ENCODE assay signal across 8 mouse cellular contexts in the genomic region with DNA sequence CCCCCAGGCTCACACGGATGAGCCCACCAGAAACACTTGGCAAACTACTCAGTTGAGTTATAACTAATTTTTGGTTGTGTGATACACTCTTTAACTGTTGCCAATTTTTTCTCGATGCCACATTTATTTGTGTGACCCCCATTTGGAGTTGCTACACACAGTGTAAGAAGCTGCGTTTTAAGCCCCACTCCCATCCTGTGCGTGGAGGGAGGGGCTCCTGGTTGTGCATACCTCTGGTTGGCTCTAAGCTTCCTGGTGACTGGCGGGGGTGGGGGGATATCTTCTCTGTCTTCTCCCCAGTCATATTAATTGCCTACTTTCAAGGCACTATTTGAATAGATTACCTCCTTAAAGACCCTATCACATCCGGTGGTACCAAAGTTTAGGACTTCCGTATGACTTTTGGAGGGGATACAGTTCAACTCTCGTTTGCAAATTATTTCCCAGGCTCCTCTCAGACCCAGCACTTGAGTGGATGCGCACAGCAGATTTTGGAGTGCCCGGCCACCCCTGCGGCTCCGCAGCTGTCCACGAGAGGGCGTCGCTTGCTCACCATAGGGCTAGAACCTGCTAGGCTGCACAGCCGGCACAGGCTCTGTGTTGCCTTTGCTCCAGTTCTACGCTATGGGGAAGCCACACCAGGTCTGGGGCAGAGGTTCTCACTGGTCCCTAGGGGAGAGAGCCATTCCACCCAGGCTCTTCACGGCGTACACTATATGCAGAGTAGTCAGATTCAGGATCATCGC.
DNase-seq lines count a peak whose midpoint lies in the region; ATAC-seq and TF ChIP-seq lines count a peak whose summit lies in the region.

No protein-coding gene starts in this region.

- H3K9me3 ChIP-seq in forebrain, embryonic 13.5 days (replicated peaks): no peaks in the 10 kb centered on the region
- H3K9me3 ChIP-seq in heart, postnatal 0 days (replicated peaks; ENCODE audit: control insufficient read depth, low read length): no peaks in the 10 kb centered on the region
- H3K9me3 ChIP-seq in liver, embryonic 16.5 days (replicated peaks; ENCODE audit: control insufficient read depth, low read length): no peaks in the 10 kb centered on the region
- no peaks in the 10 kb centered on the region for H3K9me3 ChIP-seq in neural tube, embryonic 15.5 days (replicated peaks)

- WGBS in forebrain, embryonic 13.5 days: 11% methylated on average over 20 of the region's 20 CpGs
- 11% methylated on average over 20 of the region's 20 CpGs for WGBS in heart, postnatal 0 days
- 12% methylated on average over 20 of the region's 20 CpGs for WGBS in liver, embryonic 16.5 days (ENCODE audit: insufficient replicate concordance)
- 13% methylated on average over 20 of the region's 20 CpGs for WGBS in neural tube, embryonic 15.5 days

- peaks cover 6% of the 10 kb centered on the region; the same call in 1 of the 2 replicates for H3K4me1 ChIP-seq in forebrain, embryonic 13.5 days
- H3K4me1 ChIP-seq in heart, postnatal 0 days (ENCODE audit: control insufficient read depth, insufficient read depth): no peaks in the 10 kb centered on the region
- no peaks in the 10 kb centered on the region for H3K4me1 ChIP-seq in liver, embryonic 16.5 days (ENCODE audit: control insufficient read depth, low read depth, low read length)
- H3K4me1 ChIP-seq in neural tube, embryonic 15.5 days: peaks cover 7% of the 10 kb centered on the region

- no peak overlapping the region for H3K27ac ChIP-seq in forebrain, embryonic 13.5 days
- no peak overlapping the region for H3K27ac ChIP-seq in heart, postnatal 0 days (ENCODE audit: low read depth)
- H3K27ac ChIP-seq in liver, embryonic 16.5 days (ENCODE audit: low read length): no peak overlapping the region
- no peak overlapping the region for H3K27ac ChIP-seq in neural tube, embryonic 15.5 days (replicated peaks)

- peak; percentile 93 for TF ChIP-seq CTCF in heart, postnatal 0 days (IDR thresholded peaks at IDR 0.05; ENCODE audit: low read depth)

- H3K4me3 ChIP-seq in forebrain, embryonic 13.5 days: no peak overlapping the region
- H3K4me3 ChIP-seq in heart, postnatal 0 days (ENCODE audit: low read depth, low read length): no peak overlapping the region
- no peak overlapping the region for H3K4me3 ChIP-seq in liver, embryonic 16.5 days (ENCODE audit: low read depth, low read length)
- H3K4me3 ChIP-seq in neural tube, embryonic 15.5 days (replicated peaks): no peak overlapping the region

- no peak overlapping the region for H3K9ac ChIP-seq in forebrain, embryonic 13.5 days
- no peak overlapping the region for H3K9ac ChIP-seq in heart, postnatal 0 days (replicated peaks; ENCODE audit: low read depth, low read length)
- no peak overlapping the region for H3K9ac ChIP-seq in liver, embryonic 16.5 days (ENCODE audit: low read depth, low read length)
- no peak overlapping the region for H3K9ac ChIP-seq in neural tube, embryonic 15.5 days (replicated peaks)

- H3K27me3 ChIP-seq in forebrain, embryonic 13.5 days: no peaks in the 10 kb centered on the region
- no peaks in the 10 kb centered on the region for H3K27me3 ChIP-seq in heart, postnatal 0 days (ENCODE audit: control insufficient read depth, insufficient read depth, low read length)
- H3K27me3 ChIP-seq in liver, embryonic 16.5 days (ENCODE audit: control insufficient read depth, insufficient read depth, low read depth, low read length): no peaks in the 10 kb centered on the region
- H3K27me3 ChIP-seq in neural tube, embryonic 15.5 days (replicated peaks): no peaks in the 10 kb centered on the region

- peak; percentile 36 to 60 for DNase-seq in CD8-positive naive resting alpha-beta T cell, adult 2 months (ENCODE audit: low read depth in 2 of 2, low spot score in 2 of 2)
- peak; percentile 32 for DNase-seq in c-Kit-positive CD71-negative TER-119-negative erythroid progenitor cells, embryonic 14.5 days (ENCODE audit: low read depth)
- peak; percentile 50 for DNase-seq in heart, postnatal 0 days (ENCODE audit: low spot score)
- DNase-seq in kidney, postnatal 4 days: peak; percentile 94
- DNase-seq in thymus, adult 18-20 months: peak; percentile 38 to 43

- no peak for TF ChIP-seq EP300 in heart, postnatal 0 days (IDR thresholded peaks at IDR 0.05; ENCODE audit: low read depth)

- ATAC-seq in forebrain, embryonic 13.5 days: 0 out of 2 replicates have a peak, but pooled peaks have one; percentile 61
- peak; percentile 76 for ATAC-seq in heart, postnatal 0 days (ENCODE audit: insufficient read depth, low read depth)
- ATAC-seq in liver, embryonic 16.5 days (ENCODE audit: low read depth): 0 out of 2 replicates have a peak, but pooled peaks have one; percentile 32
- peak; percentile 70 for ATAC-seq in neural tube, embryonic 15.5 days (ENCODE audit: low FRiP score)

- no peak overlapping the region for H3K4me2 ChIP-seq in forebrain, embryonic 13.5 days
- H3K4me2 ChIP-seq in heart, postnatal 0 days (ENCODE audit: low read depth, low read length): no peak overlapping the region
- H3K4me2 ChIP-seq in liver, embryonic 16.5 days (ENCODE audit: low read depth, low read length): no peak overlapping the region
- peak overlapping the region; percentile 40 for H3K4me2 ChIP-seq in neural tube, embryonic 15.5 days

- H3K36me3 ChIP-seq in forebrain, embryonic 13.5 days (ENCODE audit: poor library complexity, severe bottlenecking): no peaks in the 10 kb centered on the region
- H3K36me3 ChIP-seq in heart, postnatal 0 days (replicated peaks; ENCODE audit: control insufficient read depth, insufficient read depth, low read length): no peaks in the 10 kb centered on the region
- H3K36me3 ChIP-seq in liver, embryonic 16.5 days (ENCODE audit: control insufficient read depth, insufficient read depth): no peaks in the 10 kb centered on the region
- no peaks in the 10 kb centered on the region for H3K36me3 ChIP-seq in neural tube, embryonic 15.5 days

Comparison
In these comparisons a context has a peak if more than half of its experiments do, and no peak if none do; other contexts are left out.
1. DNase-seq: peak in every context shown above with its lines; median percentile 94 in kidney, postnatal 4 days; 50 in heart, postnatal 0 days; 48 in CD8-positive naive resting alpha-beta T cell, adult 2 months; 40 in thymus, adult 18-20 months; 32 in c-Kit-positive CD71-negative TER-119-negative erythroid progenitor cells, embryonic 14.5 days.